Mouse (Mus musculus) layer of hippocampus, adult 9-11 months (tissue): ENCODE data around the gene Comt.
A peak's percentile ranks its signal among the peaks of the same experiment; 100 is the strongest.

Experiments used
- DNase-seq: peaks from one replicate; pipeline ENCODE4 v3.0.0; 2022

Gene Comt

GRCm38 (mm10) chr16:18409776-18410175 is 16.9 kb downstream of the Comt start:
- no peak for DNase-seq

GRCm38 (mm10) chr16:18407912-18408311 is 18.7 kb downstream of the Comt start:
- DNase-seq, result no peak

- DNase-seq, result no peak
These were observed 20.4 kb downstream of the Comt start for GRCm38 (mm10) chr16:18406293-18406692.

GRCm38 (mm10) chr16:18405876-18406275 is 20.8 kb downstream of the Comt start:
- DNase-seq, result no peak

GRCm38 (mm10) chr16:18405091-18405854 is 21.4 kb downstream of the Comt start:
- DNase-seq, result no peak

- no peak for DNase-seq
These were observed 23.4 kb downstream of the Comt start for GRCm38 (mm10) chr16:18403285-18403684.

GRCm38 (mm10) chr16:18400472-18401216 is 26.0 kb downstream of the Comt start:
- no peak for DNase-seq

- no peak for DNase-seq
These were observed 26.6 kb downstream of the Comt start for GRCm38 (mm10) chr16:18400028-18400427.

GRCm38 (mm10) chr16:18396791-18397621 is 29.6 kb downstream of the Comt start:
- DNase-seq, result no peak

- no peak for DNase-seq
These were observed 30.5 kb downstream of the Comt start for GRCm38 (mm10) chr16:18396201-18396600.

- no peak for DNase-seq
These were observed 31.0 kb downstream of the Comt start for GRCm38 (mm10) chr16:18395620-18396036.

- DNase-seq, result no peak
These were observed 31.7 kb downstream of the Comt start for GRCm38 (mm10) chr16:18394777-18395619.

- no peak for DNase-seq
These were observed 32.6 kb downstream of the Comt start for GRCm38 (mm10) chr16:18394056-18394455.

- no peak for DNase-seq
These were observed 33.1 kb downstream of the Comt start for GRCm38 (mm10) chr16:18393595-18393994.

GRCm38 (mm10) chr16:18392469-18393426 is 33.9 kb downstream of the Comt start:
- DNase-seq, result peak; percentile 86

GRCm38 (mm10) chr16:18391728-18392127 is 34.9 kb downstream of the Comt start:
- no peak for DNase-seq

- DNase-seq, result no peak
These were observed 35.5 kb downstream of the Comt start for GRCm38 (mm10) chr16:18391127-18391526.

GRCm38 (mm10) chr16:18390399-18390798 is 36.3 kb downstream of the Comt start:
- no peak for DNase-seq

- DNase-seq, result peak; percentile 1
These were observed 37.8 kb downstream of the Comt start for GRCm38 (mm10) chr16:18388583-18389435.
